Mouse (Mus musculus) kidney, adult 2 months (tissue): ENCODE data around the gene Pcca.

Experiments
- CTCF ChIP-seq: fragments of 200-500 bp; conservative IDR thresholded peaks from 2 replicates; pipeline ENCODE4 v1.5.1; 2011; ENCODE audit warnings: low read depth, mild to moderate bottlenecking, control low read depth, low read length, moderate library complexity, mixed read lengths; ENCODE audit not compliant: insufficient read depth, insufficient read length
- POLR2A ChIP-seq: fragments of 200-500 bp; IDR thresholded peaks from one replicate; pipeline ENCODE4 v1.6.1; 2011; ENCODE audit warnings: low read depth, low read length, control low read depth

GRCm38 (mm10) chr14:122552761-122553445, 18.8 kb downstream of the Pcca start:
- no peak for TF ChIP-seq CTCF
- no peak for TF ChIP-seq POLR2A
